Mouse (Mus musculus): ENCODE measurements at regions not wholly inside any gene's neighbourhood (a gene's known extent, or its start where the extent isn't known, plus 50 kb on each side); places are given as distances from the start of the nearest gene placed in this dataset.

DNA sequence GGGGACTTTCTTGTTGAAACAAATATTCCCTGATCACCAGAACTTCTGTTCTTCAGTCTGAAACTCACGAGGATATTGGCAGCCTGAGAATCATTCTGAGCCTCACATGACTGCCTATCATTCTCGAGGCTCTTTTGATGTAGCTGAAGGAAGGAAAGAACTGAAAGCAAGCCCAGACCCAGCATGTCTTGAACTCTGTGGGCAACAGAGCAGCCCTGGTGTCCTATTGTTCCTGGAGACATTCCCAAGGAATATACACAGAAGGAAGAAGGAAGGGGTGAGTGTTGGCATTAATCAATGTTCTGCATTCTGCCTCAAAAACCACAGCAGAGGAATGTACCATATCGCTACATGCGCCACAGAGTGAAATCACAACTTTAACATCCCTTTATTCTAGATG lies 449.4 kb upstream of the Gm10306 start:
- no peak for ATAC-seq
- H3K4me3 ChIP-seq: no peak overlapping the region
- 85% methylated on average over 4 of the region's 4 CpGs for WGBS
- H3K9me3 ChIP-seq (replicated peaks): no peaks in the 10 kb centered on the region
- H3K36me3 ChIP-seq (ENCODE audit: poor library complexity, severe bottlenecking): no peaks in the 10 kb centered on the region
- no peak overlapping the region for H3K4me2 ChIP-seq
- no peaks in the 10 kb centered on the region for H3K27me3 ChIP-seq
- no peak overlapping the region for H3K27ac ChIP-seq
- no peak overlapping the region for H3K9ac ChIP-seq
- no peaks in the 10 kb centered on the region for H3K4me1 ChIP-seq

GRCm38 (mm10) chr4:94116881-94117280 lies 439.5 kb upstream of the Gm10306 start:
- no peak for ATAC-seq
- WGBS: 74% methylated on average over 3 of the region's 3 CpGs
- Histone ChIP-seq H3K27ac (no peak overlapping the region), H3K36me3 (ENCODE audit: poor library complexity, severe bottlenecking) (no peaks in the 10 kb centered on the region), H3K9ac (no peak overlapping the region), H3K4me2 (no peak overlapping the region), H3K27me3 (no peaks in the 10 kb centered on the region), H3K4me3 (no peak overlapping the region), H3K9me3 (replicated peaks) (no peaks in the 10 kb centered on the region), H3K4me1 (no peaks in the 10 kb centered on the region)

- no peaks in the 10 kb centered on the region for H3K27me3 ChIP-seq
- 86% methylated on average over 14 of the region's 14 CpGs for WGBS
- no peak overlapping the region for H3K9ac ChIP-seq
- ATAC-seq: no peak
- H3K4me2 ChIP-seq: no peak overlapping the region
- H3K4me3 ChIP-seq: no peak overlapping the region
- no peaks in the 10 kb centered on the region for H3K36me3 ChIP-seq (ENCODE audit: poor library complexity, severe bottlenecking)
- H3K27ac ChIP-seq: no peak overlapping the region
- no peaks in the 10 kb centered on the region for H3K9me3 ChIP-seq (replicated peaks)
- no peaks in the 10 kb centered on the region for H3K4me1 ChIP-seq
These were observed 432.2 kb upstream of the Gm10306 start for GRCm38 (mm10) chr4:94124177-94124576.

- ATAC-seq: no peak
- Histone ChIP-seq H3K4me2 (no peak overlapping the region), H3K4me1 (no peaks in the 10 kb centered on the region), H3K27ac (no peak overlapping the region), H3K36me3 (ENCODE audit: poor library complexity, severe bottlenecking) (no peaks in the 10 kb centered on the region), H3K9ac (no peak overlapping the region), H3K4me3 (no peak overlapping the region), H3K9me3 (replicated peaks) (0 out of 2 replicates have a peak, but pooled peaks cover 5% of the 10 kb centered on the region), H3K27me3 (no peaks in the 10 kb centered on the region)
- WGBS: 81% methylated on average over 2 of the region's 2 CpGs
These were observed 418.4 kb upstream of the Gm10306 start for GRCm38 (mm10) chr4:94137921-94138320.

DNA sequence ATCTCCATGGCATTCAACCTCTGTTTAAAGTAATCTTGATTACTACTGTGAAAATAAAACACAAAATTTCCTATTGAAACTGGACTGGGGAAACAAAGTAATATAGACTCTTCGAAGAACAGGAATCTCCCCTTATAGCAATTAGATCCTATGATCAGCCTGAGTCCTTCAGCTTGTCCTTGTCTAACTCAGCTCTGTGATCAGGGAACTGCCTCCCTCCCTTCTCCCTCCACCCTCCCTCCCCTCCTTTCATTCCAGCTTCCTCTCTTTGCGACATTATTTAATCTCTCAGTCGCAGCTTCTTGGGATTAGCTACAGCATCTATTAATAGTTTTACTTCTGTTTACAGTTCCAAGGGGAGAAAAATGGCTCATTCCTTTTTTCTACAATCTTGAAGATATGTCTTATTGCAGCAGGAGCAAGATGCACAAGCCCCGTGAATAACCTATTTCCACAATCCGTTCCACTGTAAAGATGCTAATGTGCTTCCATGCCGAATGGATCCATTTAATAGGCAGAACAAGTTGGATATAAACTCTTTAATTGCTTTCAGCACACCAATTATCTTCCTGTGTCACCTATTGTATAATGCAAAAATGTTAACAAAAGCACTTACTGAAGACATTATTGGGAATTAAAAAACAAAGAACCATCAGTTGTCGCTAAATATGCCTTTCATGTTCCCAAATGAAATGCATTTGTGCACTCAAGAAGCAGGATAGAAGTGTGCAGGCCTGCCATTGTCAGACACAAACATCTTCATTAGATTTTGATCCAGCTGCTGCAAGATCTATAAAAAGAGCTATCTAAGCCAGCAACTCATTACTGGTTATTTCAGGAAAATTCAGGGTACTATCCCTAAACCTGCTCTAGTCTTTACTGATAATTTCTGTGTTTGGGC lies 411.2 kb upstream of the Gm10306 start:
- Histone ChIP-seq H3K4me2 (peak overlapping the region; percentile 40; the same call in 1 of the 2 replicates), H3K9me3 (replicated peaks) (0 out of 2 replicates have a peak, but pooled peaks cover 5% of the 10 kb centered on the region), H3K27me3 (no peaks in the 10 kb centered on the region), H3K36me3 (ENCODE audit: poor library complexity, severe bottlenecking) (no peaks in the 10 kb centered on the region), H3K4me3 (no peak overlapping the region), H3K9ac (0 out of 2 replicates have a peak overlapping the region, but pooled peaks have one; percentile 2), H3K4me1 (peaks cover 22% of the 10 kb centered on the region), H3K27ac (no peak overlapping the region)
- ATAC-seq: peak; percentile 59; the same call in 1 of the 2 replicates
- WGBS: 15% methylated on average over 7 of the region's 7 CpGs

GRCm38 (mm10) chr4:94147964-94148533 lies 408.3 kb upstream of the Gm10306 start:
- Histone ChIP-seq H3K4me2 (no peak overlapping the region), H3K36me3 (ENCODE audit: poor library complexity, severe bottlenecking) (no peaks in the 10 kb centered on the region), H3K9ac (no peak overlapping the region), H3K4me3 (no peak overlapping the region), H3K9me3 (replicated peaks) (no peaks in the 10 kb centered on the region), H3K4me1 (peaks cover 22% of the 10 kb centered on the region), H3K27me3 (no peaks in the 10 kb centered on the region), H3K27ac (no peak overlapping the region)
- ATAC-seq: peak; percentile 50; the same call in 1 of the 2 replicates

GRCm38 (mm10) chr4:94149056-94149455 lies 407.3 kb upstream of the Gm10306 start:
- 66% methylated on average over 3 of the region's 3 CpGs for WGBS
- Histone ChIP-seq H3K4me1 (peaks cover 14% of the 10 kb centered on the region), H3K4me2 (no peak overlapping the region), H3K36me3 (ENCODE audit: poor library complexity, severe bottlenecking) (no peaks in the 10 kb centered on the region), H3K27me3 (no peaks in the 10 kb centered on the region), H3K9ac (no peak overlapping the region), H3K4me3 (no peak overlapping the region), H3K27ac (no peak overlapping the region), H3K9me3 (replicated peaks) (no peaks in the 10 kb centered on the region)
- no peak for ATAC-seq

DNA sequence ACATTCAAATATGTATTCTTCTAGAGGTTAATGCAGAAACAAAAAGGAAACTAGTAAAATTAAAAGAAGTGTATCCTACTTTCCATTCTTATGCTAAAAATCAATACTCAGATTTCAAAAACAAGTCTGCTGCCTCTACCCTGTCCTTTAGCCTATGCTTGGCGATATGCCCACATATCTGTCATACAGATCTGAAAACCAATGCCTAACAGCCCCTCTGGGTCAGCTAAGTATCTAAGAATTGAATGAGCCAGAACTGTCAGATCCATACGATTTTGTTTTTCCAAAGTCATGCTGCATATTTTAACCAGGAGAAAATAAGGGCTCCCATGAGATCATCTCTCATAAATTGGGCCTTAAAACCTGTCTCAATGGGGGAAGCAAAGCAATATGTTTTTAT lies 395.7 kb upstream of the Gm10306 start:
- 79% methylated on average over 2 of the region's 2 CpGs for WGBS
- no peaks in the 10 kb centered on the region for H3K4me1 ChIP-seq

GRCm38 (mm10) chr4:94173096-94173495 lies 383.2 kb upstream of the Gm10306 start:
- WGBS: 92% methylated on average over 2 of the region's 2 CpGs
- Histone ChIP-seq H3K27ac (no peak overlapping the region), H3K9ac (no peak overlapping the region), H3K9me3 (replicated peaks) (no peaks in the 10 kb centered on the region), H3K27me3 (no peaks in the 10 kb centered on the region), H3K36me3 (ENCODE audit: poor library complexity, severe bottlenecking) (no peaks in the 10 kb centered on the region), H3K4me1 (no peaks in the 10 kb centered on the region), H3K4me3 (no peak overlapping the region), H3K4me2 (no peak overlapping the region)
- no peak for ATAC-seq

More for the DNA sequence above, 395.7 kb upstream of the Gm10306 start:
- Histone ChIP-seq H3K4me3 (no peak overlapping the region), H3K9me3 (replicated peaks) (no peaks in the 10 kb centered on the region), H3K27ac (no peak overlapping the region), H3K36me3 (ENCODE audit: poor library complexity, severe bottlenecking) (no peaks in the 10 kb centered on the region), H3K4me2 (no peak overlapping the region), H3K9ac (no peak overlapping the region), H3K27me3 (no peaks in the 10 kb centered on the region)
- no peak for ATAC-seq

DNA sequence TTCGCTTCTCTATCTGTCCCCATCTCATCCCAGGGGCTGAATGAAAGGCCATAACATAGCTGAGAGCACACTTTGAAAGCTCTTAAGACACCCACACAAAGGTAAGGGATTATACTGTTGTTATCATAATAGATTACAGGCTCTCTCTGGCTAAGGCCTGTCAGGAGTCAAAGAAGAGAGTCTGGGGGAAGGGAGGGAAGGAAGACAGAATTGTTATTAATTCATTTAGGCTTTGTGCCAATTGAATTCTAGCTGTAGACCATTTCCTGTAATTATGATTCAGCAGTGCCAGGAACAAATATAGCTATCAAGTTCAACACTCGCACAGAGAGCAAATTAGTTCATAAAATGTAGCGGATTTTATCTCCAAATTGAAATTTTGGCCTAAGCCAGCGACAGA lies 369.3 kb upstream of the Gm10306 start:
- Histone ChIP-seq H3K4me2 (no peak overlapping the region), H3K4me1 (peaks cover 5% of the 10 kb centered on the region; the same call in 1 of the 2 replicates), H3K9me3 (replicated peaks) (no peaks in the 10 kb centered on the region), H3K36me3 (ENCODE audit: poor library complexity, severe bottlenecking) (no peaks in the 10 kb centered on the region), H3K4me3 (no peak overlapping the region), H3K27me3 (no peaks in the 10 kb centered on the region), H3K27ac (no peak overlapping the region), H3K9ac (no peak overlapping the region)
- ATAC-seq: peak; percentile 63; the same call in 1 of the 2 replicates
- WGBS: 66% methylated on average over 4 of the region's 4 CpGs

GRCm38 (mm10) chr4:94188354-94188753 lies 368.0 kb upstream of the Gm10306 start:
- WGBS: 65% methylated on average over 2 of the region's 2 CpGs
- no peak for ATAC-seq
- no peak overlapping the region for H3K27ac ChIP-seq
- H3K36me3 ChIP-seq (ENCODE audit: poor library complexity, severe bottlenecking): no peaks in the 10 kb centered on the region
- no peak overlapping the region for H3K4me3 ChIP-seq
- H3K9me3 ChIP-seq (replicated peaks): no peaks in the 10 kb centered on the region
- peaks cover 5% of the 10 kb centered on the region; the same call in 1 of the 2 replicates for H3K4me1 ChIP-seq
- no peaks in the 10 kb centered on the region for H3K27me3 ChIP-seq
- H3K9ac ChIP-seq: no peak overlapping the region
- no peak overlapping the region for H3K4me2 ChIP-seq

GRCm38 (mm10) chr4:94188888-94189287 lies 367.5 kb upstream of the Gm10306 start:
- 49% methylated on average over 3 of the region's 3 CpGs for WGBS

More at GRCm38 (mm10) chr4:94188888-94189287, 367.5 kb upstream of the Gm10306 start:
- H3K4me3 ChIP-seq: no peak overlapping the region
- H3K27ac ChIP-seq: no peak overlapping the region
- peak; percentile 66; the same call in 1 of the 2 replicates for ATAC-seq
- no peak overlapping the region for H3K9ac ChIP-seq
- no peak overlapping the region for H3K4me2 ChIP-seq
- H3K4me1 ChIP-seq: peaks cover 5% of the 10 kb centered on the region; the same call in 1 of the 2 replicates
- H3K36me3 ChIP-seq (ENCODE audit: poor library complexity, severe bottlenecking): no peaks in the 10 kb centered on the region
- H3K9me3 ChIP-seq (replicated peaks): no peaks in the 10 kb centered on the region
- no peaks in the 10 kb centered on the region for H3K27me3 ChIP-seq
